Mouse (Mus musculus): Measurements from ENCODE around the gene Lrrc8c.

Gene Lrrc8c

GRCm38 (mm10) chr5:105599315-105599714 lies 80.1 kb downstream of the Lrrc8c start:
- no peak for DNase-seq (ENCODE audit: low read depth, low spot score)

DNA sequence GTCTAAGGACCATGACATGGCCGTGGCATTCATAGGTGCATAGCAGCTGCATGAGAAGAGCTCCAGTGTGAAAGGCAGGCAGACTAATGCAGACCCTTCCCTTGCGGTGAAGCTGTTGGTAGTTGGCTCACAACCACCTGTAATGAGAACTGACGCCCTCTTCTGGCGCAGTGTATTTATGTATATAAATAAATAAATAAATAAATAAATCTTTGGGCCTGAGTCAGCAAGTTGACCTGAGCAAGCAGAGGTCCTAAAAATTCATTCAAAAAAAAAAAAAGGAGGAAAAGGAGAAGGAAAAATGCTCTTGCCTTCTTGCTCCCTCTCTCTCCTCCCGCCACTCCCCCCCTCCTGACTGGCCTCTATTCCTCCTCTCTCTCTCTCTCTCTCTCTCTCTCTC lies 81.8 kb downstream of the Lrrc8c start:
- no peak for DNase-seq (ENCODE audit: low read depth, low spot score)

DNA sequence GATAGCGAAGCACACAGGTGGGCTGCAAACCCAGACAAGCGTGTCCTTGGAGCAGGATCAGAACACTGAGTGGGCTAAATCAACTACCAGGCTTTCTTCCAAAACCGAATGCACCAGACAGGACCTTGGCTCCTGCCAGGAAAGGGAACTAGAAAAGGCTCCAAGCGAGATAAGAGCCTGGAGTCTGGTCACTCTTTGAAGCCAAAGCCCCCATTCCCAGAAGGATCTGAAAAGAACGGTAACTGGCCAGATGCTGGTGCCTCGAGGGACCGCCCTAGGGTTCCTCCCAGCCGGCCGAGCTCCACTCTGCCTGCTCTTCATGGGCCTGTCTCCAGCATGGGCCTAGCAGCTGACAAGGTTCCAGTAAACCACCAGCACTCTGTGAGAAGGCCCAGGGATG lies 83.4 kb downstream of the Lrrc8c start:
- no peak for DNase-seq (ENCODE audit: low read depth, low spot score)

DNA sequence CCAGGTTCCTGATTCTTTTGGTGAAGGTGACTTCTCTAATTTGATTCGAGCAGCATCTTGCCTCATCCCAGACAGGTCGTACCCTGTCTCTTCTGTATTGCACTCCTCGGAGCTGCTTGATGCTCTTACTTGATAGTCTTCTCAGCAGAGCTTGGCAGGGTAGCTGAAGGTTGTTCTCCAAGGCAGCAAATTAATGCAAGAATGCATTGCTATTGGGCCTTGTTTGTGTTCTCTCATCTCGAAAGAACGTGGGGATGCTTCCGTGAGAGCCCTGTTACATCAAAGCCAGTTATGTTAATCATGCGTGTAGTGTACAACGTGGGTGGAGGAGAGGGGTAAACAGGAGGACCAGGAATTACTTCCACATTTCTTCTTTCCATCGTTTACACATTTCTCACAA lies 86.5 kb downstream of the Lrrc8c start:
- DNase-seq (ENCODE audit: low read depth, low spot score) = no peak

GRCm38 (mm10) chr5:105609683-105610082 lies 90.5 kb downstream of the Lrrc8c start:
- DNase-seq (ENCODE audit: low read depth, low spot score) = no peak

GRCm38 (mm10) chr5:105613002-105613401 lies 93.8 kb downstream of the Lrrc8c start:
- DNase-seq (ENCODE audit: low read depth, low spot score) = no peak

- no peak for DNase-seq (ENCODE audit: low read depth, low spot score)
These were observed 94.8 kb downstream of the Lrrc8c start for GRCm38 (mm10) chr5:105614000-105614399.

GRCm38 (mm10) chr5:105614682-105615434 lies 95.7 kb downstream of the Lrrc8c start:
- no peak for DNase-seq (ENCODE audit: low read depth, low spot score)

- no peak for DNase-seq (ENCODE audit: low read depth, low spot score)
These were observed 96.8 kb downstream of the Lrrc8c start for GRCm38 (mm10) chr5:105615871-105616454.

DNA sequence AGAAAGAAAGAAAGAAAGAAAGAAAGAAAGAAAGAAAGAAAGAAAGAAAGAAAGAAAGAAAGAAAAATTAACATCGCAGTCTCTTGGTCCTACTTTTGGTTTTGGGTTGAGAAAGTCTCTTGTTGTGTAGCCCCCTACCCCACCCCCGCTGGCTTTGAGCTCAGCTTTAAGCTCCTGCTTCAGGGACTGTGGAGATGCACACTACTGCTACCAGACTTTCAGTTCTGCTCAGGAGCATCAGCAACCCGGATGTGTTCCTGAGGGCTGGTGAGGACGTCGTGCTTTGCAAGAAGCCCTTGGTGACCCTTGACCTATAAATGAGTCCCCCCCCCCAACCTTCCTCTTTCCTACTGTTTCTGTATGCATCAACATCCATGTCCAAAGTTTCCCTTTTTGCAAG lies 97.3 kb downstream of the Lrrc8c start:
- no peak for DNase-seq (ENCODE audit: low read depth, low spot score)

- no peak for DNase-seq (ENCODE audit: low read depth, low spot score)
These were observed 99.3 kb downstream of the Lrrc8c start for GRCm38 (mm10) chr5:105618510-105618909.

DNA sequence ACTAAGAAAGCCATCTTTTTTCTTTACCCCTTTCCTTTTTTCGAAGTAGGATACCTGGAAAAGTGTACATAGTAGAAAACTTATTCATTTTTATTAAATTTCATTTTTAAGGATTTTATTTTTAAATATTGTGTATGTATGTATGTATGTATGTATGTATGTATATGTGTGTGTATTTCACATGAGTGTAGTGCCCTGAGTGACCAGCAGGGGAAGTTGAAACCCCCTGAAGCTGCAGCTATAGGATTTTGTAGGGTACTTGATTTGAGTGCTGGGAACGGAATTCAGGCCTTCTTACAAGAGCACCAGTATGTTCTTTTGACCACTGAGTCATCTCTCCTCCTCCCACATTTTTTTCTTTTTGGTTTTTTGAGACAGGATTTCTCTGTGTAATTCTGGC lies 100.5 kb downstream of the Lrrc8c start:
- no peak for DNase-seq (ENCODE audit: low read depth, low spot score)

DNA sequence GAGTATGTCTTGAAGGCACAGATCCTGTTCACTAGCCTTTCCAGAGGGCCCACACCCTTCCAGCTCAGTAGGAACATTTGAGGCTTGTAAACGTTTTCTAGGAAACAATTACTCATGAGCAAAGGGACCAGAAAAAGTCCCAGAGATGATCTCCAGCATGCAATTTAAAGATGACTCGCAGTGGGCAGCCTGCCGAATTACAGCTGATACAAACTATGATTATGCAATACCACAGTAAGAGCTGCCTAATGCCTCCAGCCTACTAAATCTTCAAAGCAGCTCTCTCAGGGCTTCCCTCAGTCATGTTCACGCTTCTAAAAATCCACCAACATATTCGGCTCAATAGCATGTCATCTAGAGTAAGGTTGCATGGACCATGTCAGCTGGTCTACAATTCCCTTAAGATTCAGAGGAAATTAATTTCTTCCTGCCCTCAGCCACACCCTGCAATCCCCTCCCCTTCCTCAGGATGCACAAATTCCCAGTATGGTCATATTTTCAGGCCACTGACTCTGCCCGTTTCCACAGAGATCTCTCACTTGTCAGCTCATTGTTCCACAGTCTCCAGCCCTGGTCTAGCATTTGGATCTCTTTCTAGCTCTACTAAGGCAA lies 101.4 kb downstream of the Lrrc8c start:
- DNase-seq (ENCODE audit: low read depth, low spot score) = peak; percentile 83

DNA sequence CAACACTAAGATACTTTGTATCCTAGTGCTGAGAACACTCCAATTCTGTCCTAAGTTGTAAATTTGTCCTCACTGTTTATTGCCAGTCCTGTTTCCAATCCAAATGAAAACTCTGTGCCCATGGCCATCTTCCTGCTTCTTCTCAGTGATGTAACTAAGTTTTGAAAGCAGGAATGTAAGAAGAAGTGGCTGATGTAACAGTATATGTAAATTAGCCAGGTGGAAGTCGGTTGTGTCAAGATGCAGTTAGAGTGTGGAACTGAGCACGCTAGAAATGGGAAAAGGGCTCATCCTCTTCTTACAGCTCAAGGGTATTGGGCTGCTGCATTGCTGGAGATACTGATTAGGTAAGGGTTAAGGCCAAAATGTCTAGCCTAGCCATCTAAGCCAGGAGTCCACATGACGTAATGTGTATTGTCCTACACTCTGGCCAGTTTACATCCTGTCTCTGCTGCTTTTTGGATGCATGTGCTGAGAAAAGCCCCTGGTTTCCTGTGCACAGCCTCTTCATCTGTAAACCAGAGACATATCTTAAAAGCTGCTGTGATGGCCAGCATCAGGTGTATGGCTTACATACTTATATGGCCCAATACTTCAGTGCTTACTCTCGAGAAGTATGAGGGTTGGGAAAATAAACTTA lies 104.0 kb downstream of the Lrrc8c start:
- no peak for DNase-seq (ENCODE audit: low read depth, low spot score)

- no peak for DNase-seq (ENCODE audit: low read depth, low spot score)
These were observed 105.1 kb downstream of the Lrrc8c start for GRCm38 (mm10) chr5:105624257-105624656.

DNA sequence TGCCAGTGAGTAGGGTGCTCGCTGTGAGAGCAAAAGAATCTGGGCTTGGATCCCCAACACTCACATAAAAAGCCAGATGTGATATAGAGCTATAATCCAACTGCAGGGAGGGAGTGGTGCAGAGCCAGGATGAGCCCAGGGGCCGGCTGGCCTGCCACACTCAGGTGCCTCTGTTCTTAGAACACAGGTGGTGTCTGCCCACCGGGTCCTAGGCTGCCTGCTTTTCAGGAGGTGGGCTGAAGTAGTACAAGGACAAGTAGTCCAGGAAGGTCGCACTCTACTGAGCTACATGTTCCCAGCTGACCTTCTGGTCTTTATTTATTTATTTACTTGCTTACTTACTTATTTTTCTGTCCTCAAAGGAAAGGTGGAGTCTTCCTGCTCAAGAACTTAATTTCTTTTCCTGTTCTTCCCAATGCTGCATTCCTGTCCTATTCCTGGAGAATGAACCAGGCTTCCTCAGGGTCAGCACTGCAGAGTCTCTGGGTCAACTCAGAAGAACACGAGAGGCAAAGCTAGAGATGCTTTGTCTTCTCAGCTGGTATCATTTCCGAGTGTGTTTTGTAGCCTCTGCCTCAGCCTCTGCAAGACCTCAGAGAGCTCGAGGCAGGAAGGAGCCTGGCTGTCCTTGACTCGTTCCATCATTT lies 106.4 kb downstream of the Lrrc8c start:
- no peak for DNase-seq (ENCODE audit: low read depth, low spot score)

DNA sequence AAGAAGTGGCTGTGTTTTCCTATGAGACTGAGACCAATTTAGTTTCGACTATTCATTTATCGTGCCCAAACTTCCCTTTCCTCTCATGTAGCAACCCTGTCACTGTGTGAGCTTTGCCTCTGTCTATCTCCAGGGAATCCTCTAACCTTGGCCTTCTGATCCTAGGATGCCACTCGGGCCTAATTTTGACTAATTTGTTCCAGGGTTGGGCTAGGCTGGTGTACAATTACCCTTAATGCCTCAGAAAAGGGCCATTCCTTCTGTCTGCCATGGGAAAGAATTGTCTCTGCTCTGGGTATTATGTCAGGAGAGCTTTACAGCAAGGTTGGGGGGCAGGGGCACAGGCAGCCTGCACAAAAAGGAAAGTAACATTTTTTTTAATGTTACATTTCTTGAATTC lies 107.2 kb downstream of the Lrrc8c start:
- DNase-seq (ENCODE audit: low read depth, low spot score) = no peak

DNA sequence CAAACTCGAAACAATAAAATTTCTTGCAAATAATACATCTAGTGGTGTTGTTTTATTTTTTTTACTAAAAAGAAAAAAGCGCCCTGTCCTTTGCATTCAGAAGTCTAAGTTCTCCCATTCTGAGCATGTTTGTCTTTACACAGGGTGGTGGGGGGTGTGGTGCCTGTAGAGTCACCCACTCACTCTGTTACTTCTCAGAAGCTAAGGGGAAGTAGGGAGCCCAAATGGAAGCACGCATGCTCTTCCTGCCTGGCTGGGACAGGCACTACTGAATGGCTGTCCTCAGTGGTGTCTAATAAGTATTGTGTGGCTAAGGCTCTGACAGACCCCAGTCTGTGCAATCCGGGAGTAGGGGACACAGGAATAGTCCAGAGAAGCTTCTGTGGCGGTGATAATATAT lies 107.9 kb downstream of the Lrrc8c start:
- DNase-seq (ENCODE audit: low read depth, low spot score) = no peak

- no peak for DNase-seq (ENCODE audit: low read depth, low spot score)
These were observed 110.8 kb downstream of the Lrrc8c start for GRCm38 (mm10) chr5:105629955-105630354.

DNA sequence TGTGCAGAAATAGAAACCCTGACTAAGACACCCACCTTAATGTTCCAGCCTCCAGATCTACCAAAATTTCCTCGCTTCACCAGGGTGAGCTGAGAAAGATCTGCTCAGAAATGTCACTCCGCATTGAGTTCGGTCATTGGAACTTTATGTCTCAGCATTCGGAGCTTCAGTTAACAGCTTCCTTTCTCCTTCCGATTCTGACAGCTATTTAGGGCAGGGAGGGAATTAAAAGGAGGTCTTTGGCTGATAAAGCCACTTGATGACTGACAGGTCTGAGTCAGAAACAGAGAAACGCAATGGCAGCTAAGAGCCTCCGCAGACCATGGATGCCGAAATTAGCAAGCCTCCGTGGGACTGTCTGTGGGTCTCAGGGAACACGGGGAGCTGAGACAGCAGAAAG lies 112.9 kb downstream of the Lrrc8c start:
- no peak for DNase-seq (ENCODE audit: low read depth, low spot score)

DNA sequence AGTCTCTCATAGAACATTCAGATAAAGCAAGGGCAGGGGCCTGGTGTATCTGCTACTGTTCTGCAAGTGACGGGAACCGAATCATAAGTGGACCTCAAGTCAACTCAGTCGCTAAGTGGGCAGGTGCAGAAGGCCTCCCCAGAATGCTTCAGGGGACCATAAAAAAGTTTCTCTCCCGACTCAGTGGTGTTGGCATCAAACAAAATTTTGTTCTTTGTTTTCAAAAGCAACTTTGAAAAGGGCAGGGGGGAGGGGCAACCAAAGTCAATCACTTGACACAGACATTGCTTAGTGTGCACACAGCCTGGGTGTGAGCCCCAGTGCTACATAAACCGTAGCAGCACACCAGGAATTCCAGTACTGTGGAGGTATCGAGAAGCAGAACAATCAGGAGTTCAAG lies 116.4 kb downstream of the Lrrc8c start:
- DNase-seq (ENCODE audit: low read depth, low spot score) = no peak

Data from skeletal muscle tissue, adult 2 months (tissue).